Mouse (Mus musculus) hindbrain, embryonic 13.5 days (tissue): ENCODE measurements around the gene Spn. TPM values are rescaled to one million over a fixed set of nuclear protein-coding genes. Genes with fewer than 3 reads are reported as not detected.

Experiments
- ATAC-seq: fragments of 200-750 bp; cut with Nextera tagmentation; 2 replicates; pipeline ENCODE4 v1.8.0; 2017; ENCODE audit warnings: moderate TSS enrichment; ENCODE audit not compliant: low FRiP score
- H3K27ac ChIP-seq: fragments of 300-500 bp; sonication (generic); 2 replicates; pipeline ENCODE4 v1.5.1; 2015; ENCODE audit warnings: inconsistent platforms, mild to moderate bottlenecking, moderate library complexity
- H3K27me3 ChIP-seq: fragments of 300-500 bp; sonication (generic); 2 replicates; pipeline ENCODE4 v1.6.1; 2015; ENCODE audit warnings: mild to moderate bottlenecking, inconsistent platforms
- H3K36me3 ChIP-seq: fragments of 300-500 bp; sonication (generic); 2 replicates; pipeline ENCODE4 v1.6.1; 2015; ENCODE audit warnings: mild to moderate bottlenecking, inconsistent platforms
- H3K4me1 ChIP-seq: fragments of 300-500 bp; sonication (generic); replicated peaks from 2 replicates; pipeline ENCODE4 v1.6.1; 2015; ENCODE audit warnings: inconsistent platforms
- H3K4me2 ChIP-seq: fragments of 300-500 bp; sonication (generic); 2 replicates; pipeline ENCODE4 v1.6.1; 2015; ENCODE audit warnings: inconsistent platforms, mild to moderate bottlenecking, moderate library complexity
- H3K4me3 ChIP-seq: fragments of 300-500 bp; sonication (generic); 2 replicates; pipeline ENCODE4 v1.5.1; 2015; ENCODE audit warnings: mild to moderate bottlenecking, inconsistent platforms
- H3K9ac ChIP-seq: fragments of 300-500 bp; sonication (generic); 2 replicates; pipeline ENCODE4 v1.6.1; 2015; ENCODE audit warnings: mild to moderate bottlenecking, inconsistent platforms
- H3K9me3 ChIP-seq: fragments of 300-500 bp; sonication (generic); 2 replicates; pipeline ENCODE4 v1.6.1; 2016; ENCODE audit warnings: inconsistent platforms
- WGBS: fragments of 180-500 bp; shearing (Covaris S2); methylation state at CpG from one replicate; pipeline ENCODE4 v1.1.7; 2015; 5-methylcytosine and 5-hydroxymethylcytosine counted together
- polyA plus RNA-seq: library from polyadenylated mRNA; unstranded; fragments of >200 nt; fragmentation: Nextera tagmentation; extraction: Ambion mirVana; gene quantifications from 2 replicates; pipeline ENCODE4 v1.2.1, GENCODE M21; 2015

Gene Spn
- polyA plus RNA-seq, 1 experiment from 2014 or later = 0.09 TPM

DNA sequence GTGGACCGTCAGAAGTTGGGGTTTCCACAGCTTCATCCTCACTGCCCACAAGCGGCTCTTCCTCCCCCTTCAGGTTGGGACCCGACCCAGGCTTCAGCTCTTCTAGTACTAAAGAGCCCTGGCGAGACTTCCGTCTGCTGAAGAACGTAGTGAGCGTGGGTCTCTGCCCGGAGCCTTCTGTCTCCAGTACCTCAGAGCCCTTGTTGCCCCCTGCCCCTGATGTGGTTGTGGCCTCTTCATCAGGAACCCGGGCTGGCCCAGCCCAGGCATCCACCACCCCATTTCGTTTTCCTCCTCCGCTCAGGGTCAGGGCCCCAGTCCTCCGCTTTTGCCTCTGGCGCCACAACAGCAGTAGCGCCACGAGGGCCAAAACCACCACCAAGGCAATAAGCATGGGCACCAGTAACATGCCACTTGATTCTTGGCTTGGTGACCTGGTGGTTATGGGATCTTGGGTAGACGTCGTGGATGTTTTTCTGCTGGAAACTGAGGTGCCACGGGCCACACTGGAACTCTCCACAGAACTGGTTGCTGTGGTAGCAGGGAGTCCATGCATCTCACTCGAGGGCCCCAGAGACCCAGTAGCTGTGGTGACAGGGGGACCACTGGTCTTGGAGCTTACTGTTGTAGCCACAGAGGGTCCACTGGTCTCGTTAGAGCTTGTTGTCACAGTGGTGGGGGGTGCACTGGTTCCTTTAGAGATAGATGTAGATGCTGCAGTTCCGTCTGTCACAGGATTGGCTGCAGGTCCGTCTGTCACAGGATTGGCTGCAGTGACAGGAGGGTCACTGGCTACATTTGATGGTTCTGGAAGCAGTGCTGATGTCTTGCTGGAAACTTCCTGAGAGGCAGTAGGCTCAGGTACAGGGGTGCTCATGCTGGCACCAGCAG lies 1.2 kb downstream of the Spn start:
- H3K36me3 ChIP-seq = no peaks in the 10 kb centered on the region
- H3K9me3 ChIP-seq = no peaks in the 10 kb centered on the region
- no peak overlapping the region for H3K9ac ChIP-seq
- no peaks in the 10 kb centered on the region for H3K27me3 ChIP-seq
- no peak overlapping the region for H3K4me2 ChIP-seq
- no peak overlapping the region for H3K4me3 ChIP-seq
- H3K27ac ChIP-seq = no peak overlapping the region
- ATAC-seq = no peak
- WGBS = 88% methylated on average over 22 of the region's 22 CpGs
- H3K4me1 ChIP-seq = no peaks in the 10 kb centered on the region

DNA sequence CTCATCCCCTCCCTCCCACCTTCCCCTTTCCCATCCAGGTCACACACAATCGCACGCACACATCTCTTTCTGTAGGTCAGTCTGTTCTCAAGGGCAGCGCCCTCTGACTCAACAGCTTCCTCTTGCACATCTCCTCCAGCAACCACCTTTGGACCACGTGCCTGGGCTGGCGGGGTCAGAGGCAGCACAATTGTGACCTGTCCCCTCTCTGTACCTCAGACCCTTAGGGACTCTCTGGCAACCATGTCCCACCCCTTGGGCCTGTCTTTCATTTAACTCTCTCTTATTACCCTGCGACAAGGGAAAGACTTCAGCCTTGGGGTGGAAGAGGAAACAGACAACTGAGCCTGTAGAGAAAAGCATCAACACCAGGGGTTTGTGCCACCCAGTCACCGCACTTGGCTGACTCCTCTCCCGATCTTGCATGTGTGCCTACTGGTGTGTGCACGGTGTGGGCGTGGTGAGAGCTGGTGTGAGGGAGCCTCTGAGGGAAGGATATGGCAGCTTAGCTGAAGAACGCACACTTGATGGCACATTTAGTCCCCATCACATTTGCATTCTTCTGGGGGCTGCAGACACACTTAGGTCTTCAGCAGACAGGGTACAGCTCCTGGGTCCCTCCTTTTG lies 2.7 kb downstream of the Spn start:
- no peaks in the 10 kb centered on the region for H3K9me3 ChIP-seq
- H3K36me3 ChIP-seq = no peaks in the 10 kb centered on the region
- H3K27ac ChIP-seq = no peak overlapping the region
- no peak for ATAC-seq
- WGBS = 86% methylated on average over 11 of the region's 11 CpGs
- no peaks in the 10 kb centered on the region for H3K4me1 ChIP-seq
- H3K27me3 ChIP-seq = no peaks in the 10 kb centered on the region
- H3K4me3 ChIP-seq = no peak overlapping the region
- no peak overlapping the region for H3K4me2 ChIP-seq
- no peak overlapping the region for H3K9ac ChIP-seq

DNA sequence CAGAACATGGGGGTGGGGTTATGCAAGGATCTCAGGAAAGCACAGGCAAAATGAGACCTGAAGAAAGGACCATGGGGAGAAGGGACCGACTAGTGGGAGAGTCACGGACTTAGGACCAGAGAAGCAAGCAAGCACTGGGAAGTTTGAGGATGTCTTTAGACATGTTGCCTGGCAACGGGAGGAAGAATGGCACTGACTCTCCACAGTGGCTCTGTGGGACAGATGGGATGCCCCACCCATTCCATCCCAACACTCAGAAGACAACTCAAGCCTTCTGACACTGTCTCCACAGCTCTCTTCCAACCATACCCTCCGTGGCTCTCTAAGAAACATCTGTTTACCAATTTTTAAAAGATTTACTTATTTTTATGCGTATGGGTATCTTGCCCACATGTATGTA lies 4.5 kb downstream of the Spn start:
- H3K27me3 ChIP-seq = no peaks in the 10 kb centered on the region
- WGBS = 43% methylated on average over 5 of the region's 5 CpGs
- H3K9me3 ChIP-seq = no peaks in the 10 kb centered on the region
- no peak for ATAC-seq
- no peak overlapping the region for H3K4me3 ChIP-seq
- H3K9ac ChIP-seq = no peak overlapping the region
- H3K4me2 ChIP-seq = no peak overlapping the region
- no peak overlapping the region for H3K27ac ChIP-seq
- no peaks in the 10 kb centered on the region for H3K36me3 ChIP-seq
- H3K4me1 ChIP-seq = no peaks in the 10 kb centered on the region

DNA sequence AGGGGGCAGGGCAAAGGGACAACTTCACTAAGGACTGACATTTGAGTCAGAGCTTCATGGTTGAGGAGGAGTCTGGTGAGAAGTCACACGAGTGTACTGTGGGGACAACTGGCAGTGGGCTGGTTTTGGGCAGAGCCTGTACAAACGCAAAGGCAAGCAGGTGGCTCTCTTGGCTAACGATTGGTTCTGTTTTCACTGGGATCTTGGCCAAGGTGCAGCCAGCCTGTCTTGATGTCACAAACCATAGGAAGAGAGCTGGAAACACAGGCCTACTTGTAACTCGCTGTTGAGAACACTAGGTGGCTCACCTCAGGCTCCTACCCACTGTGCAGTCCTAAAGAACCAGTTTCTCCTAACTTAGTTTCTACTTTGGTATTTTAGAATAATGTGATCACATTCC lies 8.0 kb downstream of the Spn start:
- Histone ChIP-seq H3K9ac (no peak overlapping the region), H3K4me3 (no peak overlapping the region), H3K4me1 (no peaks in the 10 kb centered on the region), H3K9me3 (no peaks in the 10 kb centered on the region), H3K27ac (no peak overlapping the region), H3K4me2 (no peak overlapping the region), H3K27me3 (no peaks in the 10 kb centered on the region), H3K36me3 (no peaks in the 10 kb centered on the region)
- 17% methylated on average over 4 of the region's 4 CpGs for WGBS
- ATAC-seq = no peak

DNA sequence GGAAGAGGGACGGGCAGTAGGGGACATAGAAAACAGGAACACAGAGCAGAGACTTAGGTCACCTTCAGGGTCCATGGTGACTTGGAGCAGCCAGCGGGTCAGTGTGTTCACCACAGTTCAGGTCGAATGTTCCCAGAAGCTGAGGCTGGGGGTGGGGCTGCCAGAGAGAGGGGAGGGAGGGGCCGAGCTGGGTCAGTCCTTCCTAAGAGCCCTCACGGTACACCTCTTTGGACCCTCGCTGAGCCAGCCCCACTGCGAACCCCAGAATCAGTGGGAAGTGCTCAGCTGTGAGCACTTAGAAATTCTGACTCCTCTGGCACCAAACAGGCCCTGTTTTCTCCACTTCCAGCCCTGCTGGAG lies 15.7 kb downstream of the Spn start, which contains the start of gene Qprt:
Gene Qprt (minus strand): TSS at position 316 of the 360 bp plus-strand sequence.
- peak within 1 kb of the TSS; percentile 53; the same call in 1 of the 2 replicates for H3K9ac ChIP-seq
- no peak within 1 kb of the TSS for H3K4me2 ChIP-seq
- 7% methylated on average over 6 of the region's 7 CpGs for WGBS
- H3K4me1 ChIP-seq = peaks cover 11% of the 10 kb centered on the region
- no peak within 1 kb of the TSS for H3K27ac ChIP-seq
- H3K27me3 ChIP-seq = peaks cover 52% of the 10 kb centered on the region
- ATAC-seq = no peak
- 0 out of 2 replicates have a peak within 1 kb of the TSS, but pooled peaks have one; percentile 3 for H3K4me3 ChIP-seq
- H3K9me3 ChIP-seq = peaks cover 4% of the 10 kb centered on the region; the same call in 1 of the 2 replicates
- no peaks in the 10 kb centered on the region for H3K36me3 ChIP-seq

DNA sequence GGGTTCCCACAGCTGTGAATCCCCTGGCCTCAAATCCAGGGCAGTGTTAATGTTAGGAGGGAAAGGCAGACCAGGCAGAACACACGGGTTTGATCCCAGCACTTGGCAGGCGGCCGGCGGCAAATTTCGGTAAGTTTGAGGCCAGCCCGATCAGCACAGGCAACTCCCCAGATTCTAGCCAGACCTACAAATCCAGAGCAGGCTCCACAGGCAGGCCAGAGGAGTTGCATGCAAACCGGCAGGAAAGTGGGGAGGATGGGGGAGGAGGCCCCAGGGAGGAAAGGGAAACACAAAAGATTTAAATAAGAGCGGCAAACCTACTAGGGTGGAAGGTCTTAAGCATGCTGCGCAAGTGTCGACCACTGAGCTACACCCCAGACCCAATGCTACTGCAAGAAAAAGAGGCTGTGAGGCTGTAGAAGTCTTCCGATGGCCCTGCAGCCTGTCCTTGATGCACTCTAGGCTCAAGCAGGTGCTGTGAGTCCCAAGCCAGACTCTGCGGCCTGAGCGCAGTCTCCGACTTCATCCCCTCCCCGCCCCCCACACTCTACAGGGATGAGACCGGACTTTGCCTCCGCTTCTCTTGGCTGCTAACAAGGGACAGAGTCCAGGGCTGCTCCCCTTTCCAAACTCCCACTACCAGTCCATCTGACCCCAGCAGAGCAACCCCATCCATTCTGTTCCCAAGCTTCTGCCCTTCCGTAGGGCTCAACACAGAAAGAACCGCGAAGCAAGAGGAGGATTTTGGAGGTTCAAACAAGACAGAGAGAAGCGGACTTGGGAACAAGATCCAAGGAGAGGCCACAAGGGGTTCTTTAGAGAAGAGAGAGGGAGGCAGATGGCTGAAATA lies 16.3 kb downstream of the Spn start:
- 10% methylated on average over 21 of the region's 21 CpGs for WGBS
- peaks cover 4% of the 10 kb centered on the region; the same call in 1 of the 2 replicates for H3K9me3 ChIP-seq
- no peaks in the 10 kb centered on the region for H3K36me3 ChIP-seq
- H3K4me1 ChIP-seq = peaks cover 11% of the 10 kb centered on the region
- H3K27ac ChIP-seq = no peak overlapping the region
- 0 out of 2 replicates have a peak overlapping the region, but pooled peaks have one; percentile 3 for H3K4me3 ChIP-seq
- peak overlapping the region; percentile 53; the same call in 1 of the 2 replicates for H3K9ac ChIP-seq
- ATAC-seq = no peak
- H3K27me3 ChIP-seq = peaks cover 52% of the 10 kb centered on the region
- H3K4me2 ChIP-seq = no peak overlapping the region

DNA sequence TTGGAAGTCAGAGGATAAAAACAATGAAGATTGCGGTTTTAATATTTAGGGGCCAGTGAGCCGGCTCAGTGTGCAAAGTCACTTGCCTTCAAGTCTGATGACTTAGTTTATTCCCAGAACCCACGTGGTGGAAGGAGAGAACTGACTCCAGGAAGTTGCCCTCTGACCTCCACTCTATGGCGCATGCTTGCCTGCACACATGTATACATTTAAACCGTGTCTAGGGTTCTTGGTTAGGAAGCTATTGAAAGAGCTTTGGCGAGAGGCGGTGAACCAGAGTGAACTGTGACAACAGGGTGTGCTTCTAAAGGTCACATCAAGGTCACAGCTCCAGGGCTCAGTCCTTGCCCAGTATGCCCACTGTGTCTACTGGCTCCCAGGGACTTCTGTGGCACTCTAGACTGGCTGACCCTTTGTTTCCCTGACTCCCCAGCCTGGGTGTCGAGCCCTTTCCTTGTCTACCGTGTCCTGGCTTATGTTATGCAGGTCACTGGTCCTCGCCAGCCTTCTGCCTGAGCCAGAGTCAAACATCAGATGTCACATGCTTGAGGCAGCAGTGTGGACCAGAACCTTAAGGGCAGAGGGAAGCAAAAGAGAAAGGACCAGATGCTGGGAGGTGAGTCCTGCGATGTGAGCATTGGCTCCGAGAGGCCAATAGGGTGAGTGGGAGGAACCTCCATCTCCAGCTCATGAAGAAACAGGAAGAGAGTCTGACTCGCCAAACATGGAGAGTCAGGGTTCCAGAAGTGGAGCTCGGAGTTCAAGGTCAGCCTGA lies 18.8 kb downstream of the Spn start:
- Histone ChIP-seq H3K27me3 (peaks cover 52% of the 10 kb centered on the region), H3K27ac (no peak overlapping the region), H3K4me1 (peaks cover 11% of the 10 kb centered on the region), H3K9me3 (no peaks in the 10 kb centered on the region), H3K4me3 (no peak overlapping the region), H3K9ac (no peak overlapping the region), H3K36me3 (no peaks in the 10 kb centered on the region), H3K4me2 (no peak overlapping the region)
- 37% methylated on average over 14 of the region's 14 CpGs for WGBS
- no peak for ATAC-seq

DNA sequence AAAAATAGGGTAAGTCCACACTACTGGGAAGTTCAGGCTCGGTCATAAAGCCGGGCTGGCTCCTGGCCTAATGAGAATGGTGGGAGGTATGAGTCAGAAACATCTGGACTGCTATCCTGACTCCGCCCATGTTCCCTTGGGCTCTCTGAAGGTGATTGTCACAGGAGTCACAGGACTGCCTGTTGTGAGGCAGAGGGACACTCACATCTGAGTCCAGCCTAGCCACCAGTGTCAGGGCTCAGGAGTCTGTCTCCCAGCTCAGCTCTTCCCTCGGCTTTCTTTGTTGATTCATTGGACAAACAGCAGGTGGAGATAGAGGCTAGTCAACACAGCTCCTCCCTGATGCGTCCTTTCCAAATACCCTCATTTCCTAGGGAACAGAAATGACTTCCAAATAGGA lies 19.7 kb downstream of the Spn start:
- Histone ChIP-seq H3K4me3 (no peak overlapping the region), H3K4me1 (peaks cover 15% of the 10 kb centered on the region), H3K27ac (no peak overlapping the region), H3K9me3 (no peaks in the 10 kb centered on the region), H3K27me3 (peaks cover 45% of the 10 kb centered on the region), H3K4me2 (no peak overlapping the region), H3K36me3 (no peaks in the 10 kb centered on the region), H3K9ac (no peak overlapping the region; the same call in 1 of the 2 replicates)
- ATAC-seq = no peak
- WGBS = 49% methylated on average over 5 of the region's 5 CpGs

DNA sequence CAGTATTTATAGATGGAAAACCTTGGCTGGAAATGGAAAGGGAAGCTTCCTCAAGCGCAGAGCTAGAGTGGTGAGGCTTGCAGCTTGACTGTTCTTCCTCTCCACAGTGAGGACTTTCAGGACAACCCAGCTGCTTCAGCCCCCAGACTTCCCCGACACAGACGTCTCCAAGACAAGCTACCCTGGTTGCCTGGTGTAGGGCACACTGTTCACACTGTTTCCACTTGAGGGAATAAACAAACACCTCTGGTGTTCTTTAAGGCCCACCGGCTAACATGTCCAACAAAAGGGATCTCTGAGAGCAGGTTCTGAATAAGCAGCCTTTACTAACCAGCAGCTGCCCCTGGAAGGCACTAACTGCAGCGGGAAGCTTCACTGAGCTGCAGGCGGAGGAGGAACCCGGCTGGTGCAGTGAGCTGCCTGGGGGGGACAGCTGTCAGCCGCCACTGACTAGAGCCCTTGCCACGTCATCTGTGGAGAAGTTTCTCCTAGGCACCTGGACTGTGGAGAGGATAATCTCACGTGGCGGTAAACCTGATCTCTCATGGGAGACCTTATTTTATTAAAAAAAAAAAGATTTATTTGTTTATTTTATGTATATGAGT lies 21.2 kb downstream of the Spn start:
- peaks cover 14% of the 10 kb centered on the region for H3K4me1 ChIP-seq
- no peak overlapping the region; the same call in 1 of the 2 replicates for H3K27ac ChIP-seq
- H3K27me3 ChIP-seq = peaks cover 32% of the 10 kb centered on the region
- no peaks in the 10 kb centered on the region for H3K9me3 ChIP-seq
- no peak for ATAC-seq
- 48% methylated on average over 11 of the region's 11 CpGs for WGBS
- H3K36me3 ChIP-seq = no peaks in the 10 kb centered on the region
- H3K4me2 ChIP-seq = no peak overlapping the region
- H3K9ac ChIP-seq = no peak overlapping the region
- H3K4me3 ChIP-seq = no peak overlapping the region

DNA sequence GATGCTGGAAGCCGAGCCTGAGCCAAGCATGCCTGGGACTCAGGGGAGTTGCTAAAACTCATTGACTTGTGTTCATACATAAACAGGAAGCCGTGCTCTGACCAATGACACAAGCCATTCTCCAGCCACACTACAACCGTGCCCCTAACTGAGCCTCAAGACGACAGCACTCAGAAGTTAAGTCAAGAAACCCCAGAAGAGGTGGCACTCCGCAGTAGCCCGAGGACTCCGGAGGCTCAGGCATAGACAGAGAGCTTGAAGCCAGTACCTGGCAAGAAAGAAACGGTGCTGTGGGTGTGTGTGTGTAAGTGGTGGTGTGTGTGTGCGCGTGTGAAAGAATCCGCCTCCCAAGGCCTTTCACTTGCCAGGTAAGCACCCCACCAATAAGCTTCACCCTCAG lies 22.7 kb downstream of the Spn start:
- H3K27ac ChIP-seq = no peak overlapping the region
- no peak overlapping the region for H3K9ac ChIP-seq
- ATAC-seq = no peak
- H3K4me3 ChIP-seq = no peak overlapping the region
- WGBS = 83% methylated on average over 11 of the region's 11 CpGs
- no peaks in the 10 kb centered on the region for H3K9me3 ChIP-seq
- no peaks in the 10 kb centered on the region for H3K36me3 ChIP-seq
- H3K4me2 ChIP-seq = no peak overlapping the region
- H3K27me3 ChIP-seq = peaks cover 17% of the 10 kb centered on the region
- 0 out of 2 replicates have a peak, but pooled peaks cover 8% of the 10 kb centered on the region for H3K4me1 ChIP-seq

DNA sequence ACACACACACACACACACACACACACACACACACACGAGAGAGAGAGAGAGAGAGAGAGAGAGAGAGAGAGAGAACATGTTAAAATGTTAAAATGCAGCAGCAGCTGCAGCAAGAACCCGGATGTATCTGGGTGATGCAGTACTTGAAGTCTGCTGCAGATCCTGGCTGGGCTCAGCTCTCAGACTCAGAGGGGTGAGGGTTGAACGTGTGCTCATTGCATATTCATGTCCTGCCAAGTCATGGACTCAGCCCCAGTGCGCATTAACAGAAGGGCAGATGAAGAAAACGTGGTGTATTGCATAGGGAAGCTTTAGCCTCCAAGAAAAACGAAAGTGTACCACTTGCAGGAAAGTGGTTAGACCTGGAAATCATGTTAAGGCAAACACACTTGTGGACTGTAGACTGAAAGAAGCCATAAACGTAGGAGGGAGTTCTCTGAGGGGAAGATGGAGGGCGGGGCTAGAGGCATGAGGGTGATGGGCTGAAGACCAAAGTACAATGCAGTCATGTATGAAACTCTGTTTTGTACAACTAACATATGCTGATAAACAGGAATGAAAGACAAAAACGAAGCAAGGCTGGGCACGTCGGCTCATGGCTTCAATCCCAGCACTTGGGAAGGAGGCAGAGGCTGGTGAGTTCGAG lies 23.9 kb downstream of the Spn start:
- Histone ChIP-seq H3K4me3 (no peak overlapping the region), H3K27me3 (0 out of 2 replicates have a peak, but pooled peaks cover 5% of the 10 kb centered on the region), H3K4me1 (0 out of 2 replicates have a peak, but pooled peaks cover 8% of the 10 kb centered on the region), H3K9ac (no peak overlapping the region), H3K36me3 (no peaks in the 10 kb centered on the region), H3K4me2 (no peak overlapping the region), H3K9me3 (no peaks in the 10 kb centered on the region), H3K27ac (no peak overlapping the region)
- ATAC-seq = no peak
- WGBS = 57% methylated on average over 12 of the region's 12 CpGs
